Mouse (Mus musculus) urinary bladder, adult 2 months (tissue): ENCODE data around the gene Uba5. TPM values are rescaled to one million over a fixed set of nuclear protein-coding genes. Genes with fewer than 3 reads are reported as not detected.
A peak's percentile ranks its signal among the peaks of the same experiment; 100 is the strongest.

Experiments used
- DNase-seq: peaks from one replicate; pipeline ENCODE4 v3.0.0; 2022; ENCODE audit warnings: low spot score
- polyA plus RNA-seq: library from polyadenylated mRNA; depleted of rRNA; stranded (reverse); fragments of >200 nt; gene quantifications from 2 replicates; pipeline ENCODE4 v1.2.3, GENCODE M21; 2012; rRNA removed

Gene Uba5
- 41.5 and 49.9 TPM in 2 replicates for polyA plus RNA-seq

- peak; percentile 63 for DNase-seq
Observed at GRCm38 (mm10) chr9:104062430-104063243, at the start of gene Uba5. Gene Uba5, minus strand, starts transcription at chr9:104063134.

DNA sequence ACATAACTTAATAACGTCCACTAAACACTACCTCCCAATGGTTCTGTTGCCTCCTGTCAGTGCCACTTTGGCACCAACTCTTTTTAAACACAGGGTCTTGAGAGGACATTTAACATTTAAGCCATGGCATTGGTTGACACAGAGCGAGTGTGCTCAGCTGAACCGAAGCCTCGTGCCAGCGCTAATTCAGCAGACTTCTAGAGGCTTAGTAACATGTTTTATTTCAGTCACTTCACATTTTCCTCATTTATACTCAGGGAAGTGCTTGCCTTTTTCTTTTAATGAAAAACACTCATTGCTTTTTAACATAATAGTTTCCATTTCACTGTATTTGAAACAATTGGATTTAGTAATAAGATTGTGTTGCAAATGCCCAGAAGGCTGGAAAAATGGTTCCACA, 46.2 kb upstream of the Uba5 start:
- no peak for DNase-seq

DNA sequence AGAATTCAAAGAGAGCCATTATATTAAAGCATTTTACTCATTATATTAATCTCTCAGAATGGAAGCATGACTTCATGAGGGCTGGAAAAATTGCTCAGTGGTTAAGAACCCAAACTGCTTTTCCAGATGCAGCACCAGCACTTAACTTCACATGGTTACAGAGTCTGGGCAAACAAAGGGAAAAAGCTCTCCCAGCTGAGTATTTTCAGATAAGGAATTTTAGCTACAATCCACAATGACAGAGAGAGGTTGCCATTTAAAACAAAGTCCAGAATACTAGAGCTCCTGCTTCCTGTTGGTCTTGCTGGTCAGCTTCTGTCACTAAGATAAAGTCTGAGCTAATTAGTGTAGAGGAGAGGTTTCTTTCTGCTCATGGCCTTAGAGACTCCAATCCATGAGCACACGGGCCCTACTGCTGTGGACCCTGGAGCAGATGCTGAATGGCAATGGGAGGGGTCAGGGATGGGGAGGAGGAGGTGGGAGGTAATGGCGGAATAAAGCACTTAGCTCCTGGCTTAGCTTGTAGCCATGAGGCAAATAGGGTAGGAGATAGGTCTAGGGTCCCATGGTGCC, 45.7 kb upstream of the Uba5 start:
- no peak for DNase-seq

DNA sequence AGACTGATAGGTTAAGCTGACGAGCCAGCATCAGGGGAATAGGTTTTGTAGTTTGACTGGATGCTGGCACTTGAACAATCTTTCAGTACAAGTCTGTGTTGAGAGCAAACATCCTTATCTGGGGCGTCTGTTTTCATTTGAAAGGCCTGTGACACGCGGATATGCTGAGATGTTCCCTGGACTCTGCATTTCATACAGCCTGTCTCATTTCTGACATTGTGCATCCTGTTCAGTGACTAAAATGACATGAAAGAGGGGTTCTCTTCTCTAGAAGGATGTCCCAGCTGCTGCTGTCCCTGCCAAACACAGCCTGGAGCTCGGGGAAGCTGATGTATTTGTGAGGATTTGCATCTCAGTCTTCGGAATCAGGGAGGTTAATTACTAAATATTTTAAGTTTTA, 44.5 kb upstream of the Uba5 start:
- DNase-seq = no peak

GRCm38 (mm10) chr9:104106930-104107329, 44.0 kb upstream of the Uba5 start:
- no peak for DNase-seq

GRCm38 (mm10) chr9:104104986-104105385, 42.1 kb upstream of the Uba5 start:
- DNase-seq = no peak

DNA sequence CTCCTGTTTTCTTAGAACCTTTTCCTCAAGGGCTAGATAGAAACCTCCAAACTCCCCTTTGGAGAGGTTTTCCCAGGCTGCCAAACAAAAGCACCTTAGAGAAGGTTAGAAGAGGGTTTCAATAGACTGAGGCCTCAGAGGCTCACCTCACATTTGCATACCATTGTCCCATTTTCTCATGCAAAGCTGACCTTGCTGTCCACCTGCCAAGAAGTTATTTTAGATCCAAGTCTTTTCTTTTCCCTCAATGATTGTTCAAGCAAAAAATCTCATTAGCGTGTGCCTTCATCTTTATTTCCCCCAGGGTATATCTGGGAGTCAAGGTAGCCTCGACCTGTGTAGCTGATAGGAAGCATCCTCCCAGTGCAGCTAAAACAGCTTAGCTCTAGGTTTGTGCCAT, 40.0 kb upstream of the Uba5 start:
- no peak for DNase-seq

GRCm38 (mm10) chr9:104102301-104102700, 39.4 kb upstream of the Uba5 start:
- no peak for DNase-seq

DNA sequence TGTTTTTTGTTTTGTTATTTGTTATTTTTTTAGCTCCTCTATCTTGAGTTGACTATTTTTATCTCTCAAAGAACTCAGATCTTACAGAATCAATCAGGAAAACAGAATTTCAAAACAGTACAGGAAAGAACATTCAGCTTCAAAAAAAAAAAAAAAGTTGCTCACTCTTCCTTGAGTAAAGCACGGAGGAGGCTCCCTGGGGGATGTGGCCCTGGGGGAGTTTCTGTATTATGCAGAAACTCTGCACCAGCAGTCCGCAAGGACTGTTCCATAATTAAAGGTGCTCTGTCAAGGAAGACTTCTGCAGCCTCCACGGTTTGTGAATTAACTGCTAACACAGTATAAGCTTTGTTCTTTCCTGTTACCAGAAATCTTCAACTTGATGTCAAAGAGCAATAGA, 38.5 kb upstream of the Uba5 start:
- DNase-seq = no peak

- no peak for DNase-seq
Observed at GRCm38 (mm10) chr9:104100822-104101221, 37.9 kb upstream of the Uba5 start.

GRCm38 (mm10) chr9:104099060-104099459, 36.1 kb upstream of the Uba5 start:
- DNase-seq = no peak

DNA sequence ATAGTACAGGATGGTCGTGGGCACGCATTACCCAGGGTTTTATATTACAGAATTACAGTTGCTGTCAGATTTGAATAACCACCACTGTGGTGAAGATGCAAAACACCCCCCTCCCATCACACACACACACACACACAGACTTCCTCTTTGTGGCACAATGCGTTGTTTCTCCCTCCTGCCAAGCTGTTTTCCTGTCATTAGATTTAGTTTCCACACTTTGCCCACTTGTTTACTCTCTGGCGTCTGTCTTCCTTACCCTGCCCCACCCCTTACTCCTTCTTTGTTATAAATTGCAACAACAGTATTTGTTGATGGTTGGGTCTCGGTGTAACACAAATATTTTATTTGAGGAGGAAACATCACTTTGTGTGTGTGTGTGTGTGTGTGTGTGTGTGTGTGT, 35.3 kb upstream of the Uba5 start:
- no peak for DNase-seq

DNA sequence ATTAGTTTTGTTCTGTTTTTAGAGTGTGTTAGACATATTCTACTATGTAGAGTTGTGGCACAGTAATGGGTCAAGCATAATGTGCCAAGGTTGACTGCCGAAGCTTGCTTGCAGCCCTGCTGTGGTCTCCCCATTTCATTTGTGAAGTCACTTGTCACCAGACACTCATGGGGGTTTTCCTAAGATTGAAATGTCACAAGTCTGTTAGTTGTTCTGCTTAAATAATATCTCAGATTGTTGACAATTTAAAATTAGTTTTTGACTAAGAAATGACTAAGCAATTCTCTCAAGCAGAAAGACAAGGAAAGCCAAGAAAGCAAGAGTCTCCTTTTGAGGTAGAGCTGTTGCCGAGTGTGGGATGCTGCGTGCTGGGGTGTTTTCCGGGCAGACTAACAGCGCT, 30.0 kb upstream of the Uba5 start:
- DNase-seq = no peak

DNA sequence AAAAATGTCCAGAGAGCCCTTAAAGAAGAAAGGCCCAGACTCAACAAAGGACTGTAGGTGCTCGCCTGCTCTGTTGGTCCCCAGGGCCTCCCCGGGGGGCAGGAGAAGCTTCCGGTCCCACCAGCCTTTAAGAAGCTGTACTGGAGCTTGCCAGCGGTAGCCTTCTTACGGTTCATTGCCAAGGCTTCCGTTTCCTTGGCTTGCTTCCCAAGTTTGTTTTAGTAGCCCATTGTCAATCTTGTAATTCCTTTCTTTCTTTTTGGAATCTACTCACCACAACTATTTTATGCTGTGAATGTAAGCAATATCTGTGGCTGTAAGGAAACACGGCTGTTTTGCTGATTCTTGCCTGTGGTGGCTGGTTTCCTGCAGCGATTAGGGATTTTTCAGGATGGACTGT, 25.6 kb upstream of the Uba5 start:
- no peak for DNase-seq

GRCm38 (mm10) chr9:104085730-104086429, 22.9 kb upstream of the Uba5 start:
- peak; percentile 41 for DNase-seq

DNA sequence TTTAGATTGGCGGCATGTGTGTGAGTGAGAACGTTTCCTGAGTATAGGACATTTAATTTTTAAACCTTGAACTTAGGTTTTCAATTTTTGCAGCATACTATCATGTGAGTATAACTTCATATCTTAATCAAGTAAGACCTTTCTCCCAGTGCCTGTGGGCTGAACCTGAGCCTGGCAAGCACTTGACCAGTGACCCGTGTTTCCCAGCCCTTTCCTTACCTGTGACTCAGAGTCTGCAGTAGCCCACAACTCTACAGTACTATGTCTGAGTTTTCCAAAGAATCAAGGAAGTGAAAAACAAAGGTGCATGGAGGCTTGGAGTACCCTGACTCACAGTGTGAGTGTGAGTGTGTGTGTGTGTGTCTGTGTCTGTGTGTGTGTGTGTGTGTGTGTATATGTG, 17.1 kb upstream of the Uba5 start:
- DNase-seq = no peak

DNA sequence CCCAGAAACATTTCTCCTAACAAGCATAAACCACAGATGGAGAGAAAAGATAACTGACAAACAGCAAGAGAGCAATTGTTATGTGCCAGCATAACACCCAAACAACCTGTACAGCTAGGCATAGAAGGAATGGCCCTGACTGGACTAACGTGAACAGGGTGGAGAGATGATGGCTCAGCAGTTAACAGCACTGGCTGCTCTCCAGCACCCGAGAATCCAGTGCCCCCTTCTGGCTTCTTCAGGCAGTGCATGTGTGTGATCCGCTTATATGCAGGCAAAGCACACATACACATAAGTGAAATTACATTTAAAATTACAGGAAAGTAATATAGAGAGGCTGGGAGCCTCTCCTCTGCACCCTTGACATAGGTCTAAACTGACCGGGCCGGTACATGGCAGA, 16.4 kb upstream of the Uba5 start:
- DNase-seq = no peak

GRCm38 (mm10) chr9:104078780-104079179, 15.8 kb upstream of the Uba5 start:
- DNase-seq = no peak

- no peak for DNase-seq
Observed at GRCm38 (mm10) chr9:104075808-104076207, 12.9 kb upstream of the Uba5 start.

- no peak for DNase-seq
Observed at GRCm38 (mm10) chr9:104070863-104071604, 8.1 kb upstream of the Uba5 start.

DNA sequence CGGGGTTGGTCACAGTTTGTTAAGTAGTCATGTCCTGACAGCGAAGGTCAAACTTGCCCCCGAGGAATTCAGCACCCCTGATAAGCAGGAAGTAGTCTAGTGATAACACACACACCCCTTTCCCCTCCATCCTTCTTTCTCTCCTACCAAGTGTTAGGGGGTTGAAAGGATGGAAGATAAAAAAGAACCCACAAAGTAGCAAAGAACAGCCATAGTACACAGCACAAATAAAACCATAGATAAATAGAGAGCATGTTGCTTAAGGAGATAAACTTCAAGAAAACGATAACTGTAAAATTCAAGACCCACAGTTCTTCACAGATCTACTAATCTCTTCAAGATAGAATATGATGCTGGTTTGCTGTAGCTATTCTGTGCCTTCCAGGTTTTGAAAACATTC, 7.3 kb upstream of the Uba5 start:
- no peak for DNase-seq

- no peak for DNase-seq
Observed at GRCm38 (mm10) chr9:104064571-104064970, 1.6 kb upstream of the Uba5 start.
